ENCODE assay signal across 8 mouse cellular contexts in genomic region chr7:80889021-80889511, GRCm38 (mm10). TPM values are rescaled to one million over a fixed set of nuclear protein-coding genes. Genes with fewer than 3 reads are reported as not detected.
DNase-seq lines count a peak whose midpoint lies in the region; ATAC-seq lines count a peak whose summit lies in the region.

No protein-coding gene starts in this region.

- H3K4me3 ChIP-seq in heart, embryonic 10.5 days = no peak overlapping the region
- H3K4me3 ChIP-seq in liver, embryonic 13.5 days (replicated peaks) = no peak overlapping the region

- DNase-seq in layer of hippocampus, adult 11-12 months (ENCODE audit: low spot score) = peak; percentile 53
- no peak for DNase-seq in layer of hippocampus, adult 9-10 months (ENCODE audit: low spot score)
- DNase-seq in embryo, embryonic 11 days = peak; percentile 85
- DNase-seq in heart, embryonic 10.5 days (ENCODE audit: low spot score) = peak; percentile 82
- peak; percentile 49 for DNase-seq in kidney, adult 18-20 months
- no peak for DNase-seq in liver, embryonic 13.5 days
- DNase-seq in retina, embryonic 14.5 days (ENCODE audit: low spot score) = peak; percentile 61
- no peak for DNase-seq in urinary bladder, postnatal 10 days (ENCODE audit: low spot score)

- 47% methylated on average over 9 of the region's 9 CpGs for WGBS in heart, embryonic 10.5 days
- 61% methylated on average over 9 of the region's 9 CpGs for WGBS in liver, embryonic 13.5 days (ENCODE audit: insufficient replicate concordance)

- peak; percentile 42; the same call in 1 of the 2 replicates for ATAC-seq in liver, embryonic 13.5 days (ENCODE audit: low read depth)

- peaks cover 49% of the 10 kb centered on the region for H3K36me3 ChIP-seq in heart, embryonic 10.5 days
- peaks cover 49% of the 10 kb centered on the region for H3K36me3 ChIP-seq in liver, embryonic 13.5 days

- no peaks in the 10 kb centered on the region for H3K27me3 ChIP-seq in heart, embryonic 10.5 days (ENCODE audit: insufficient read depth, poor library complexity, severe bottlenecking)
- H3K27me3 ChIP-seq in liver, embryonic 13.5 days = no peaks in the 10 kb centered on the region

- H3K27ac ChIP-seq in heart, embryonic 10.5 days = peak overlapping the region; percentile 78
- peak overlapping the region; percentile 55 for H3K27ac ChIP-seq in liver, embryonic 13.5 days

- no peak overlapping the region for H3K9ac ChIP-seq in liver, embryonic 13.5 days

- H3K9me3 ChIP-seq in heart, embryonic 10.5 days = no peaks in the 10 kb centered on the region
- no peaks in the 10 kb centered on the region for H3K9me3 ChIP-seq in liver, embryonic 13.5 days (replicated peaks)

- H3K4me1 ChIP-seq in heart, embryonic 10.5 days = peaks cover 24% of the 10 kb centered on the region
- H3K4me1 ChIP-seq in liver, embryonic 13.5 days (replicated peaks) = peaks cover 18% of the 10 kb centered on the region

- no peak overlapping the region for H3K4me2 ChIP-seq in liver, embryonic 13.5 days

RNA-seq across cellular contexts. Expression of gene Wdr73, which starts 12.0 kb away (rescaled TPM):
- polyA plus RNA-seq in heart, embryonic 10.5 days (2016; fragmentation: Nextera tagmentation; extraction: Ambion mirVana) = 27.1 and 39.6 TPM in 2 replicates
- polyA plus RNA-seq in liver, embryonic 13.5 days (2015; fragmentation: Nextera tagmentation; extraction: Ambion mirVana) = 22.5 and 25.3 TPM in 2 replicates

RNA-seq across cellular contexts. Expression of gene Nmb, which starts 15.8 kb away (rescaled TPM):
- polyA plus RNA-seq in heart, embryonic 10.5 days (2016; fragmentation: Nextera tagmentation; extraction: Ambion mirVana) = 4.9 and 6.5 TPM in 2 replicates
- 1.5 and 1.6 TPM in 2 replicates for polyA plus RNA-seq in liver, embryonic 13.5 days (2015; fragmentation: Nextera tagmentation; extraction: Ambion mirVana)

RNA-seq across cellular contexts. Expression of gene Zscan2, which starts 28.3 kb away (rescaled TPM):
- 2.3 and 2.5 TPM in 2 replicates for polyA plus RNA-seq in heart, embryonic 10.5 days (2016; fragmentation: Nextera tagmentation; extraction: Ambion mirVana)
- 0.31 and 0.37 TPM in 2 replicates for polyA plus RNA-seq in liver, embryonic 13.5 days (2015; fragmentation: Nextera tagmentation; extraction: Ambion mirVana)

RNA-seq across cellular contexts. Expression of gene Sec11a, which starts 58.5 kb away (rescaled TPM):
- 167 and 206 TPM in 2 replicates for polyA plus RNA-seq in heart, embryonic 10.5 days (2016; fragmentation: Nextera tagmentation; extraction: Ambion mirVana)
- polyA plus RNA-seq in liver, embryonic 13.5 days (2015; fragmentation: Nextera tagmentation; extraction: Ambion mirVana) = 120 and 121 TPM in 2 replicates

Comparison
In these comparisons a context has a peak if more than half of its experiments do, and no peak if none do; other contexts are left out.
1. DNase-seq: peak in layer of hippocampus, adult 11-12 months (single experiment), embryo, embryonic 11 days (single experiment), heart, embryonic 10.5 days (single experiment), kidney, adult 18-20 months (single experiment) and retina, embryonic 14.5 days (single experiment); none in layer of hippocampus, adult 9-10 months (single experiment), liver, embryonic 13.5 days (single experiment) and urinary bladder, postnatal 10 days (single experiment).